Mouse (Mus musculus) A20 (cell line): Measurements from ENCODE around the gene Olfr385.
"Not testable (repeated sequence)": the region's sequence is repeated elsewhere in the genome, so short reads cannot be mapped to it uniquely, and the experiment has no call there.

Experiments
- DNase-seq: peaks from one replicate; pipeline ENCODE4 v3.0.0-alpha.2; 2011; ENCODE audit warnings: low read depth, low spot score

Olfr385 gene

DNA sequence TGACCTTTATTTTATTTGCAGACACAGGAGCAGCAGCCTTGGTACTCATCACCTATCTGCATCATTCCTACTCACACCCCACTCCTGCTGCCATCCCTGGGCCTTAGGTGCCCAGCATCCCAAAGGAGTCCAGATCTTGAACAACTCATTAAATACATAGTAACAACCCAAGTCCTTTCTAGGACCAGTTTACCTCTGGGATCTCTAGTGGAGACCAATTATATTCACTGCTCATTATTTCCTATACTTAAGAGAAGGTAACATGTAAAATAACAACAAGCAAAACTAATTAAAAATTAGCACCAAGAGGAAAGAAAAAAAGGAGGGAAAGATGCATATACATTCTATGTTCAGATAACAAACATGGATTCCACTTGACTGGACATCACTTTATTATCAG is at the start of gene Olfr385:
Gene Olfr385, minus strand, starts transcription at position 101 of the 400 bp plus-strand sequence.
- no peak for DNase-seq

DNA sequence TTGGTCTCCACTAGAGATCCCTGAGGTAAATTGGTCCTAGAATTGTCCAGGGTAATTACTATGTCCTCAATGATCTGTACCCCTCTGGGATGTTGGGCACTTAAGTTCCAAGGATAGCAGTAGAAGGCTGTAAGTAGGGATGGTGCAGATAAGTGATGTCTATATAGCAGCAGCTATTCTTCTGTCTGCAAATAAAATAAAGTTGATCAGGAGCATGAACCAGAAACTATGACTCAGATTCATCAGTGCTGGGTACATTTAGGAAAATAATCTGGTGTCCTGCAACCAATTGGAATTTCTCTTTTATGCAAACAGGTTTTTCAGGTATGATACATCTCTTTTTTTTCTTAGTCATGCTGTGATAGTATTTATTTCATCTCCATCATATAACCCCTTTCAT is 5.5 kb upstream of the Olfr385 start, which contains the start of gene Olfr384:
Gene Olfr384, plus strand, starts transcription at position 301 of the 400 bp plus-strand sequence.
- DNase-seq: no peak

DNA sequence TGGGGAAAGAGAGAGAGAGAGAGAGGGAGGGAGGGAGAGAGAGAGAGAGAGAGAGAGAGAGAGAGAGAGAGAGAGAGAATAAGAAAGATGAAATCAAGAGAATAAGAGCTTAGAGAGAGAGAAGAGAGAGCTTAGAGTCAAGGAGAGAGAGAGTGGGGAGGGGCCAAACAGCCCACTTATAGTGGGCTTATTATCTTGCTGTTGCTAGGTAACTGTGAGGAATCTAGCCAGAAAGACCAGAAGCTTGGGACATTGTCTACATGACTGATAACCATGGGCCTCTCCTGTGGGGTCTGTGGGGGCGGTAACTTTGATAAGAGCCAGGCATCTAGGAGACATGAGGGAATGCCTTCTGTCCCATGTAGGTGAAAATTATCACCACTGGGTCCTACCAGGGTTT is 9.6 kb downstream of the Olfr385 start:
- not testable (repeated sequence) for DNase-seq

DNA sequence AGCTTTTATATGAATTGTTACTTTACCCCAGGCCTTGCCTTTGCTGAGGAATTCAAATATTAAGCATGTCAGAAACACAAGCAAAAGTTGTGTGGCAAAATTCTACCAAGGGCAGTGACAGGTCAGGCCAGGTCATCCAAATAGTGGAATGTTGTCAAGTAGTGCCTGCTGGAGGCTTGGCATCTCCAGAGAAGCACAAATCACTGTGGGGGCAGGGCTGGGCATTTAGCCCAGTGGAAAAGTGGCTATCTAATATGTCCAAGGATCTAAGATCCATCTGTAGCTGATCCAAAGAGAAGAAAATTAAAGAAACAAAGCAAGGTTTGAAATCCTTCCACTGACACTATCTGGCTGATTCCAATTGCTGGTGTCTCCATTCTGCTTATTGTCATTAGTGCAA is 12.9 kb downstream of the Olfr385 start:
- DNase-seq: no peak
